Mouse (Mus musculus) retina, adult 2 months (tissue): Measurements from ENCODE around the gene Hexim1.

ENCODE experiments used
- DNase-seq: peaks from one replicate; pipeline ENCODE4 v3.0.0-alpha.2; 2012; ENCODE audit warnings: low read depth, low spot score

Hexim1 gene

GRCm38 (mm10) chr11:103116008-103116818 is at the start of gene Hexim1:
Hexim1 (plus strand) TSS chr11:103116231.
- DNase-seq = peak; percentile 100

DNA sequence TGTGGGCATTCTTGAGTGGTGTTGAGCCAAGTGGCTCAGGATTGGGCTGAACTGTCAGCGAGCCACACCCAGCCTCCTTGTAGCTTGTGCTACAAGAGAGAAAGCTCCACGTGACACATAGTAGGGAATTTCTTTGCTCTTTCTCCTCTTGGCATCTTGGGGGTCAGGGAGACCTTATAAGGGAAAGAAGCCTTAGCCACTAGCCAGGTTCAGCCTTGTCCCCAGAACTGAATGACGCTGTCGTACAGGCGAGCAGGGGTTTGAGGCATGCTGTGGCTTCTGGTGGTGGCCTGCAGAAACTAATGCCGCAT is 49.0 kb upstream of the Hexim1 start:
- no peak for DNase-seq

DNA sequence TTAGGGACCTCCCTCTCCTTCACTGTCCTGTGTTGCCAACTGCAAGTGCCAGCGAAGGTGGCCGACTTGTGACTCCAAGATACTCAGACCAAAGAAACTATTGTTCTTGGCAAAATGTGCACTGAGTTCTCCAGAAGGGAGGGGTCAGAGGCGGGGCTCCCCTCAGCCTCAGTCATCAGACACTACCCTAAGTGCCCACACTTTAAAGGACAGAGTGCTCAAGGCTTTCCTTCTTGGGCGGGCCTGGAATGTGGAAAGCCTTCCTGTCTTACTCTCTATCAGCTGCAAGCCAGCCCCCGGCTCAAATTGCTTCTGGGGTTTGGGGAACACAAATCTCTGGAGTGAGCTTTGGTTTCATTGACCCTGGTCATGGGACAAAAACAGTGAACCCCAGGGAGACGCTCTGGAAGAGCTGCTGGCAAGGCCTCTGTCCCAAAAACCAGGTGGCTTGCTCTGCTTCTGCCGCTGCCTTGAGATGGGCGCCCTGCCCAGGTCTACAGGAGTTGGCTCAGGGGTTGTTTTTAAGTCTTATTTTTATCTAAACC is 48.5 kb upstream of the Hexim1 start:
- DNase-seq = no peak

- DNase-seq = no peak
Observed at GRCm38 (mm10) chr11:103068272-103068671, 47.8 kb upstream of the Hexim1 start.

- no peak for DNase-seq
Observed at GRCm38 (mm10) chr11:103068884-103069283, 47.1 kb upstream of the Hexim1 start.

- no peak for DNase-seq
Observed at GRCm38 (mm10) chr11:103069731-103070130, 46.3 kb upstream of the Hexim1 start.

GRCm38 (mm10) chr11:103070322-103070880 is 45.6 kb upstream of the Hexim1 start:
- DNase-seq = no peak

DNA sequence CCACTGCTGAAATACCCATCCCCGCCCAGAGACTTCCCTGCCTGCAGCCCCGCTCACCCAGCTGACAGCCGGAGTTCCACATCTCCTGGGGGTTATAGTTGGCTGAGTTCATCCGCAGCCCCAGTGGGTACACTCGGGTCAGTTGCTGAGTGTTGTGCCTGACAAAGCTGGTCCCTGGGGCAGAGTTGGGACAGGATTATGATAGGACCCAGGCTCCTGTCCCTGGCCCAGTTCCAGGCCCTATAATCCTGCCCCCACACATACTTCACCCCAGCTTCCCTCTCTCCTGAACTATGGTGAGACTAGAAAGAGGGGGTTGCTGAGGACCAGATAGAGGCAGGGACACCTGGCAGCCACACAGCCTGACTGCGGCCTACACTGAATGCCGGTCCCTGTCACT is 42.4 kb upstream of the Hexim1 start:
- no peak for DNase-seq

GRCm38 (mm10) chr11:103074121-103074650 is 41.8 kb upstream of the Hexim1 start:
- no peak for DNase-seq

GRCm38 (mm10) chr11:103074796-103075323 is 41.2 kb upstream of the Hexim1 start:
- DNase-seq = no peak

- no peak for DNase-seq
Observed at GRCm38 (mm10) chr11:103076010-103076409, 40.0 kb upstream of the Hexim1 start.

- no peak for DNase-seq
Observed at GRCm38 (mm10) chr11:103076581-103076980, 39.5 kb upstream of the Hexim1 start.

DNA sequence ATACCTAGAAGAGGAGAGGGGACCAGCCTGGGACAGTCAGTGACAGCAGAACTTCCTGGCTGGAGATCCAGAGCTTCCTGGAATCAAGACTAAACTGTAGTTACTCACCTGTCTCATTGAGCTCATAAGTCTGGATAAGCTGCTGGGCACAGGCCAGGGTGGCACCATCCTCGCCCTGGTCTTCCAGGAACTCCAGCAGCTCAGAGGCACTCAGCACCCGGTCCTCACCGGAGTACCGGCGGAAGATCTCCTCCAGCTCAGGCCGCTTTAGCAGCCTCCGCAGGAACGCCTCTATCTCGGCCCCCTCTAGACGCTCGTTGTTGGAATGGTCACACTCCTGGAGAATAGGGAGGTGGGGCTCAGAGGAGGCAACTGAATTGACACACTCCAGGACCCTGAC is 37.9 kb upstream of the Hexim1 start:
- DNase-seq = no peak

- no peak for DNase-seq
Observed at GRCm38 (mm10) chr11:103080323-103081091, 35.5 kb upstream of the Hexim1 start.

- no peak for DNase-seq
Observed at GRCm38 (mm10) chr11:103081631-103082030, 34.4 kb upstream of the Hexim1 start.

GRCm38 (mm10) chr11:103093306-103093705 is 22.7 kb upstream of the Hexim1 start:
- DNase-seq = no peak

DNA sequence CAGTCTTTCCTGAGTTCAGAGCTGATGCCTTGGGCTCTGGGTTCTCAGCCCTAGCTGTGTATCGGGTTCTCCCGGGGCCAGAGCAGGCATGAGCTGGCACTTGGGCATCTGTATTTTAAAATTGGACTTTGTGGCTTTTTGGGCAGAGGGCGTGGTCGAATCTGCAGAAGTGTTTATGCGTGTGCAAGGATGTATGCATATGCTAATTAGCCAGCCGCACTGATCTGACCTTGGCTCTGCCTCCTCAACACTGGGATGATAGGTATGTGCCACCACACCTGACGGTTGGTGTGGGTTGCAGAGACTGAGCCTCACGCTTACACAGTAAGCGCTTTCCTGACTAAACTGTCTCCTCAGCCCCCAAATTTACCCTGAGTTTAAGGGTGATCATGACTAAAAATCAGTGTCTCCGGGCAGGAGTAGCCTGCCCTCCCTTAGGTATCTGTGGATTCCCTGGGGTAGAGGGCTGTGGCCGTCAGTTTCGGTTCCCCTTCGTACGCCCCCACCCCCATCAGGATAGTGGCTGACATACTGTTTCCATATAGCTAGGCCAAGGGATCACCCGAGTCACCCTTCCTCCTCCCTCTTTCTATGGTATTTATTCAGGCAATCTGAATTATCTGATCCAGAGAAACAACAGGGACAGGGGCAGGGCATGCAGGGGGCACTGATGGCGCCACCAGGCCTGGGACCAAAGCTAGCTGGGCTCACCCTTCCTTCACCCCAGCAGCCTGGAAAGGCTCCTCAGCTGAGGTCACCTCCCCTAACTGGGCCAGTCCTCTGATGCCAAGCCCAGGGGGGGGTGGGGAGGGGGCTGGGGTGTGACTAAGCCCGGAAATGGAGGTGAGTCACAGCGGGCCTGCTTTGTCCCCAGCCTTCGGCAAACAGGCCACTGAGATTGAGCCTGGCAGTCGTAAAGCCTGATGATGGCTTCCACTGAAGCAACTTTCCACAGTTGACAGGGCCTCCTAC is 21.9 kb upstream of the Hexim1 start:
- DNase-seq = no peak

GRCm38 (mm10) chr11:103095107-103095670 is 20.8 kb upstream of the Hexim1 start:
- no peak for DNase-seq

DNA sequence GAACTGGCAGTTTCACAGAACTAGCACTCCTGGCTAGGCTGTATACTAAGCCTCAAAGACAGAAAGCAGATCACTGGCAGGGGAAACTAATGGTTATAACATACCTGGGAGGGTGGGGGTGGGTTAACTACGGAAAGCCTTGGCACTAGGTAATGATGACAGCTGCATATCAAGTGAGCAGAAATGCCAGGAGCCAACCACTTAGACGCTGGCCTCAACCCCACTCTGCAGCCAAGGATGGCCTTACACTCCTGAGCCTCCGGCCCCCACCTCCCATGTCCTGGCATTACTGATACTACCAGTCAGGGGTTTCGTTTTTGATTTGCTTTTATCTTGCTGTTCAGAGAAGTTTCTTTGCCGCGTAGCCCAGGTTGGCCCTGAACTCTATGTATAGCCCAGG is 20.2 kb upstream of the Hexim1 start:
- no peak for DNase-seq
